Mouse (Mus musculus): ENCODE data around the gene Csmd2. TPM values are rescaled to one million over a fixed set of nuclear protein-coding genes. Genes with fewer than 3 reads are reported as not detected.

Csmd2 gene
- polyA plus RNA-seq, 1 experiment from 2014 or later = 0.03 TPM

DNA sequence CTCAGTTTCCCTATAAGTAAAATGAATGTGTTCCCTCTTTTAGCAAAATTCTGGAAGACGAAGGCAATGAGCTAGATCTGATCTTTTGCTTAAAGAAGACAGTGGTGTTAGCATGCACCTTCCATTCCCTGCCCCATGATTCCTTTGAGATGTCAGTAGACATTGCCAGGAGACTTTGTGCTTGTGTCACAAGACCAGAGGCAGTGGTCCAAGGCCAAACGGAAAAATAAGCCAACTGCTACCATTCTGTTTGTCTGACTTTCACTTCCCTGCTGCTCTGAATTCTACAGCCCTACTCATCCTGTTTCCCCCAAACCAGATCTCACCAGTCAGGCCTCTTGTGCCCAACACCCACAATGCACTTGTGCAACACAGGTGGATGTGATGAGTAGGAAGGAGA lies 427.1 kb downstream of the Csmd2 start:
- Histone ChIP-seq H3K9me3 (ENCODE audit: control insufficient read depth, low read length) (no peaks in the 10 kb centered on the region), H3K4me3 (ENCODE audit: low read depth, low read length) (no peak overlapping the region), H3K27ac (ENCODE audit: low read depth, low read length) (no peak overlapping the region), H3K36me3 (ENCODE audit: control insufficient read depth, insufficient read depth, low read length) (no peaks in the 10 kb centered on the region), H3K4me1 (replicated peaks; ENCODE audit: control insufficient read depth, insufficient read depth, low read length) (no peaks in the 10 kb centered on the region), H3K9ac (ENCODE audit: low read depth, low read length) (no peak overlapping the region), H3K4me2 (no peak overlapping the region), H3K27me3 (replicated peaks; ENCODE audit: control insufficient read depth, insufficient read depth, low read length) (no peaks in the 10 kb centered on the region)
- DNase-seq (ENCODE audit: low spot score) (no peak), ATAC-seq (replicated peaks; ENCODE audit: low FRiP score) (no peak)
- 78% methylated on average over 2 of the region's 2 CpGs for WGBS

DNA sequence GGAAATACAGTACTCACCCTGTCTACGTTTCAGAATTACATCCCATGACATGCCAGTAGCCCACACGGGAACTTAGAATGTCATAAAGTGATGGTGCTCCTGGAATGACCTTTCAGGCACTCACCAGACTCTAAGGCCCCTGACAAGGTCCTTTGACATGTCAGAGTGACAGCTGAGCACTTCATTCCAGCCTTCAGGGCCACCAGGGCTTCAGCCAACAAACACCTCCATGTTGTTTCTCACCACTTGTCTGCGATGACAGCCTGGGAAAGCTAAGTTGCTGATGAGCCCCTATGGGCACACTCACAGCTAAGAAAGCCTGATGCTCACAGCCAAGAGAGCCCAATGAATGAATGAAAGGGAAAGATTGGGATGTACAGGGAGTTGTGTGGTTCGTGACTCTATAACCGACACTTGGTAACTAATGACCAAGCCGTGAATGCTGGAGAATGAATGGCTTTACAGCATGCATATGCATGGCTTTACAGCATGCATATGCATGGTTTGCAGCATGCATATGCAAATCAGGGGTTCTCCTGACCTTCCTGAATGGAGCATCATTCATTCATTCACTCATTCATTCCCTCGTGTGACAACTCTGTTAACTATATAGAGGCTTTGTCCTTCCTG lies 432.4 kb downstream of the Csmd2 start:
- Histone ChIP-seq H3K9me3 (ENCODE audit: control insufficient read depth, low read length) (no peaks in the 10 kb centered on the region), H3K27ac (ENCODE audit: low read depth, low read length) (no peak overlapping the region), H3K27me3 (replicated peaks; ENCODE audit: control insufficient read depth, insufficient read depth, low read length) (no peaks in the 10 kb centered on the region), H3K4me1 (replicated peaks; ENCODE audit: control insufficient read depth, insufficient read depth, low read length) (no peaks in the 10 kb centered on the region), H3K9ac (ENCODE audit: low read depth, low read length) (no peak overlapping the region), H3K36me3 (ENCODE audit: control insufficient read depth, insufficient read depth, low read length) (no peaks in the 10 kb centered on the region), H3K4me2 (no peak overlapping the region), H3K4me3 (ENCODE audit: low read depth, low read length) (no peak overlapping the region)
- no peak for ATAC-seq (replicated peaks; ENCODE audit: low FRiP score)
- 74% methylated on average over 7 of the region's 7 CpGs for WGBS
- no peak for DNase-seq (ENCODE audit: low spot score)

DNA sequence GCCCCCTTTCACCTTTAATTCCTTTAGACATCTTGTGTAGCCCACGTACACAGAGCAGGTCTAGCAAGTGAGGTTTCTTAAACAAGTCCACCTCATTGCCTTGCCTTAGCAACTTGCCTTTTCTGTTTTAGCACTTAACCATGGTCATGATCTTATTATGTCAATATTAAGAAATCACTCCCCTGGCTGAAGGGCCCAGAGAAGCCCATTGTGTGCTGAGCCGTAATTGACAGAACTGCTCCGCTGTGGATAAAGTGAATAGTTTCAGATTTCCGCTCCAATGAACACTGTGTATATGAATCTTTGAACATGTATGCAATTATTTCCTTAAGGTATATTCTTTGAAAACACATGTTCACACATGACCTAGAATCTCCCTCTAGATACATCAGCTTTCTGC lies 434.8 kb downstream of the Csmd2 start:
- H3K27me3 ChIP-seq (replicated peaks; ENCODE audit: control insufficient read depth, insufficient read depth, low read length) = no peaks in the 10 kb centered on the region
- ATAC-seq (replicated peaks; ENCODE audit: low FRiP score) = no peak
- 84% methylated on average over 4 of the region's 4 CpGs for WGBS
- no peak overlapping the region for H3K4me2 ChIP-seq
- DNase-seq (ENCODE audit: low spot score) = no peak
- H3K27ac ChIP-seq (ENCODE audit: low read depth, low read length) = no peak overlapping the region
- H3K9me3 ChIP-seq (ENCODE audit: control insufficient read depth, low read length) = no peaks in the 10 kb centered on the region; the same call in 1 of the 2 replicates
- H3K9ac ChIP-seq (ENCODE audit: low read depth, low read length) = no peak overlapping the region
- H3K4me3 ChIP-seq (ENCODE audit: low read depth, low read length) = no peak overlapping the region
- H3K36me3 ChIP-seq (ENCODE audit: control insufficient read depth, insufficient read depth, low read length) = no peaks in the 10 kb centered on the region
- no peaks in the 10 kb centered on the region for H3K4me1 ChIP-seq (replicated peaks; ENCODE audit: control insufficient read depth, insufficient read depth, low read length)

DNA sequence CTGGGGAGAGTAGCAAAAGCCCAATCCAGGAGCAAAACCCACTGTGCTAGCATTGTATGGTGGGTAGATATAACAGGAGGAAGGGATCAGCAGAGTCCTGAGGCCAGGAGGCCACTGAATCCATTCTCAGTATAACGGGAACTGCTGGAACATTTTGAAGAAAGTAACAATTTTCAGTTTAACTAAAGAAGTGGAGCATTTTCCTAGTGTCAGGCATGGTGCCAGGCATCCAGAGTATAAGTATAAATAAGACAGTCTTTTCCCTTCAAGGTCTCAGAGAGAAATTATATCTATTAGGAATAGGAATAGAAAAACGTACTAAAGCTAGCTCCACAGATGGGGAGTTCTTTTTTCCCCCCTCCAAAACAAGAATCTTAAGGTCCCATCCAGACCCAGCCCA lies 437.7 kb downstream of the Csmd2 start:
- no peak overlapping the region for H3K9ac ChIP-seq (ENCODE audit: low read depth, low read length)
- 76% methylated on average over 2 of the region's 2 CpGs for WGBS
- no peak for ATAC-seq (replicated peaks; ENCODE audit: low FRiP score)

DNA sequence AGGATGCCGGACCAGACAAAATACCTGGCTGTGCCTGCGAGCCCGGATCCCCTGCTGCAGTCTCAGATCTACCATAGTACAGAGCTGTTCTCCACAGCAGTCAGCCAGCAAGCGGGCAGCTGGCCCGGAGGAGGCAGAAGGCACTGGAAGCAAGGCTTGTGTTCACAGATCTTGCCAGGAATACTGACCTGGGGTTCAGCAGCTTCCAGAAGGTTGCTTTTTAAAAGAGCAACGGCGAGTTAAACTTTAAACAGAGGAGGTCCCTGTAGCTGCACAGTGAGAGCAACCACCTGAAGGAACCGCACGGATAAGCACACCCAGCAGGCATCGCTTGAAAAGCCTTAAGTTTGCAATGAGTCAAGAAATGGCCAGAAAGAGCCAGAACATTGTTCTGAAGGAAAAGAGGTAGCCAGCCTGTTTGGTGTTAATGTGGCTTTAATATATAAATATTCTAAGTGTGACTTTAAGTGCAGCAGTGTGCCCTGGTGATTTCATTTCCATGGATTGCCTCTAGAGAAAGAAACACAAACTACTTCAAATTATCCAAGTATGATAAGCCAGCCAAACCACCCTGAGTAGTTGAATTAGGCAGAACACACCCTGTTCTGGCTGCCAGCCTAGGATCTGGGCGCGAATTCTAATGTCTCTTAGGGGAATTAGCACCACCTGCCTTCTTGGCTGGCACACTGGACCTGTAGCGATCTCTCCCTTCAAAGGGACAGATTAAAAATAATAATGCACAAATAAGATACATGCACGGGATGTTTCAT lies 439.8 kb downstream of the Csmd2 start:
- no peak overlapping the region for H3K4me2 ChIP-seq
- no peak overlapping the region for H3K9ac ChIP-seq (ENCODE audit: low read depth, low read length)
- no peak for DNase-seq (ENCODE audit: low spot score)
- ATAC-seq (replicated peaks; ENCODE audit: low FRiP score) = no peak
- no peaks in the 10 kb centered on the region for H3K4me1 ChIP-seq (replicated peaks; ENCODE audit: control insufficient read depth, insufficient read depth, low read length)
- 84% methylated on average over 14 of the region's 14 CpGs for WGBS
- no peak overlapping the region for H3K4me3 ChIP-seq (ENCODE audit: low read depth, low read length)
- no peak overlapping the region for H3K27ac ChIP-seq (ENCODE audit: low read depth, low read length)
- H3K9me3 ChIP-seq (ENCODE audit: control insufficient read depth, low read length) = no peaks in the 10 kb centered on the region; the same call in 1 of the 2 replicates
- no peaks in the 10 kb centered on the region for H3K27me3 ChIP-seq (replicated peaks; ENCODE audit: control insufficient read depth, insufficient read depth, low read length)
- H3K36me3 ChIP-seq (ENCODE audit: control insufficient read depth, insufficient read depth, low read length) = no peaks in the 10 kb centered on the region

More for the DNA sequence above, 437.7 kb downstream of the Csmd2 start:
- no peak overlapping the region for H3K27ac ChIP-seq (ENCODE audit: low read depth, low read length)
- no peaks in the 10 kb centered on the region for H3K4me1 ChIP-seq (replicated peaks; ENCODE audit: control insufficient read depth, insufficient read depth, low read length)
- no peak for DNase-seq (ENCODE audit: low spot score)
- no peaks in the 10 kb centered on the region for H3K36me3 ChIP-seq (ENCODE audit: control insufficient read depth, insufficient read depth, low read length)
- no peak overlapping the region for H3K4me3 ChIP-seq (ENCODE audit: low read depth, low read length)
- H3K27me3 ChIP-seq (replicated peaks; ENCODE audit: control insufficient read depth, insufficient read depth, low read length) = no peaks in the 10 kb centered on the region
- no peak overlapping the region for H3K4me2 ChIP-seq
- H3K9me3 ChIP-seq (ENCODE audit: control insufficient read depth, low read length) = no peaks in the 10 kb centered on the region; the same call in 1 of the 2 replicates

DNA sequence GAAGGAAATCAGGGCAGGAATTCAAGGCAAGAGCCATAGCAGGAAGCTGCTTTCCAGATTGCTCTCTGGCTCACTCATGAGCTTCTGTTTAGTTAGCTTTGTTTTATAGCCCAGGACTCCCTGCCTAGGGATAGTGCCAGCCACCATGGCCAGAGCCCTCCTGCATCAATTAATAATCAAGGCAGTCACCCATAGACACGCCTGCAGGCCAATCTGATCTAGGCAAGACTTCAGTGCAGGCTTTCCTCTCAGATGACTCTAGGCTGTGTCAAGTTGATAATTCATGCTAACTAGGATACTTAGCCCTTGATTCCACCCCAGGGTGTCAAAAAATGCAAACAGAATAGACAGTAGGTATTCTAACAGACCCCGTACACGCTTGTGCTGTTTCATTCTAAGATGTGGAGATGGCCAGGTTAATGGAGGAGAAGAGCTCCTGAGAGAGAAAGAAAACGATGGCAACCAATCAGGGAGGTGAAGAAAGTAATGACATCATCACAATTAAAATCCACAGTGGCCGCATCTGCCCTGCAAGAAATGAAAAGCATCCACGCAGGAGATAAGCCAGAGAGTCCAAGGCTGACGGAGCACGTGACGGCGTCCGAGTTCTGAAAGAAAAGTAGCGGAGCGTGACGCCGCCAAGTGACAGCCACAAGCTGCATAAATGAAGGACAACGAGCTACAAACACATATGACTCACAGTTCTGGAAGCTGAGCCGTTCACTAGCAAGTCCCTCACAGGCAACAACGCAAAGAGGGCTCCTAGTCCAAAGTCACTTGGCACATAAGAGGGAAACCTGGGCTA lies 440.8 kb downstream of the Csmd2 start:
- Histone ChIP-seq H3K9ac (ENCODE audit: low read depth, low read length) (no peak overlapping the region), H3K9me3 (ENCODE audit: control insufficient read depth, low read length) (no peaks in the 10 kb centered on the region; the same call in 1 of the 2 replicates), H3K27ac (ENCODE audit: low read depth, low read length) (no peak overlapping the region), H3K4me2 (no peak overlapping the region), H3K4me3 (ENCODE audit: low read depth, low read length) (no peak overlapping the region), H3K4me1 (replicated peaks; ENCODE audit: control insufficient read depth, insufficient read depth, low read length) (no peaks in the 10 kb centered on the region), H3K36me3 (ENCODE audit: control insufficient read depth, insufficient read depth, low read length) (no peaks in the 10 kb centered on the region), H3K27me3 (replicated peaks; ENCODE audit: control insufficient read depth, insufficient read depth, low read length) (no peaks in the 10 kb centered on the region)
- DNase-seq (ENCODE audit: low spot score) = no peak
- ATAC-seq (replicated peaks; ENCODE audit: low FRiP score) = no peak
- 81% methylated on average over 18 of the region's 18 CpGs for WGBS

DNA sequence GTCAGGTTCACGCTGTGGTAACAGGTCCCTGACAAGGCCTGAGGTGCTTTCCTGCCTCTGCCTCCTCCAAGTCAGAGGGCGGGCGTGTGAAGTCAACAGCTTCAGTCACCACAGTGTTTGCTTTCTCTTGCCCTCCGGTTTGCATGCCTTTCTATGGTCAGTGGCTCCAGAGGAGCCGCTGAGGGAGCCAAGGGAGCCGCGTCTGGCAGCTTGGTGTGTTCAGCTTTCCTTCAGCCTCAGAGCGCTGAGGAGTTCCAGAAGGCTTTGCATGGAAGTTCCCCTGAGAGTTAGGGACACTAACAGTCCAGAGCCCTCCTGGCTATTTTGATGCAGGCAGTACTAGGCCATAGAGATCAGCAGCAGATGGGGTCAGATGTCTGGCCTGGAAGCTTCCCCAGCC lies 441.9 kb downstream of the Csmd2 start:
- Histone ChIP-seq H3K27me3 (replicated peaks; ENCODE audit: control insufficient read depth, insufficient read depth, low read length) (no peaks in the 10 kb centered on the region), H3K9ac (ENCODE audit: low read depth, low read length) (no peak overlapping the region), H3K27ac (ENCODE audit: low read depth, low read length) (no peak overlapping the region), H3K4me3 (ENCODE audit: low read depth, low read length) (no peak overlapping the region), H3K36me3 (ENCODE audit: control insufficient read depth, insufficient read depth, low read length) (no peaks in the 10 kb centered on the region), H3K4me2 (no peak overlapping the region), H3K9me3 (ENCODE audit: control insufficient read depth, low read length) (no peaks in the 10 kb centered on the region; the same call in 1 of the 2 replicates), H3K4me1 (replicated peaks; ENCODE audit: control insufficient read depth, insufficient read depth, low read length) (no peaks in the 10 kb centered on the region)
- no peak for DNase-seq (ENCODE audit: low spot score)
- ATAC-seq (replicated peaks; ENCODE audit: low FRiP score) = no peak
- WGBS = 83% methylated on average over 8 of the region's 8 CpGs

DNA sequence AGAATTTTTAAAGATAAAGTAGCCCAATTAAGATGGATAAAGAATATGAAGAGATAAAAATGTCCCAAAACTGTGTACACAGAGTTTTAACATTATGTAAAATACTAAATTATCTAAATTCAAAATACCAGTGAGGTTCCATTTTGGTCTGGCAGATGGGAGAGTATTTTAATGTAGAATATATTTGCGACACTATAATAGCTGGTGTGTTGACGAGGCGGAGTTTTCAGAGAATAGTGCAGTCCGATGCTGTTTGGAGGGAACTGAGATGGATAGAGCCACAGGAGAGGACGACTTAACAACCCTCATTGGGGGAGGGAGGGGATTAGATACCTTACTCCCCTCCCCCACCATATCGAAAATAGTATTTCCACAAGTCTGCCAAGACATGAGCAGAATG lies 452.9 kb downstream of the Csmd2 start:
- H3K4me1 ChIP-seq (replicated peaks; ENCODE audit: control insufficient read depth, insufficient read depth, low read length) = no peaks in the 10 kb centered on the region
- H3K9ac ChIP-seq (ENCODE audit: low read depth, low read length) = no peak overlapping the region
- H3K27ac ChIP-seq (ENCODE audit: low read depth, low read length) = no peak overlapping the region
- H3K9me3 ChIP-seq (ENCODE audit: control insufficient read depth, low read length) = no peaks in the 10 kb centered on the region
- no peaks in the 10 kb centered on the region for H3K27me3 ChIP-seq (replicated peaks; ENCODE audit: control insufficient read depth, insufficient read depth, low read length)
- no peak overlapping the region for H3K4me2 ChIP-seq
- ATAC-seq (replicated peaks; ENCODE audit: low FRiP score) = no peak
- H3K4me3 ChIP-seq (ENCODE audit: low read depth, low read length) = no peak overlapping the region
- DNase-seq (ENCODE audit: low spot score) = no peak
- no peaks in the 10 kb centered on the region for H3K36me3 ChIP-seq (ENCODE audit: control insufficient read depth, insufficient read depth, low read length)
- WGBS = 84% methylated on average over 6 of the region's 6 CpGs

Measured in liver, embryonic 11.5 days (tissue).